Mouse (Mus musculus) layer of hippocampus, adult 8-10 months (tissue): ENCODE data around the gene Usp47. TPM values are rescaled to one million over a fixed set of nuclear protein-coding genes. Genes with fewer than 3 reads are reported as not detected.
A peak's percentile ranks its signal among the peaks of the same experiment; 100 is the strongest.
"Not testable (repeated sequence)": the region's sequence is repeated elsewhere in the genome, so short reads cannot be mapped to it uniquely, and the experiment has no call there.

Experiments used
- DNase-seq, 2 experiments: peaks; one replicate each; pipeline ENCODE4 v3.0.0; 2022; ENCODE audit warnings: low spot score in 2 of 2
- total RNA-seq, 4 experiments: library from RNA; stranded (reverse); gene quantifications; 2 replicates each; pipeline ENCODE4 v1.2.4; 2022

The Usp47 gene
- total RNA-seq, 4 experiments from 2014 or later = 63.3 to 69.2 (median 66.6) TPM

- no peak for DNase-seq
Observed at GRCm38 (mm10) chr7:112036636-112037035, 13.3 kb downstream of the Usp47 start.

GRCm38 (mm10) chr7:112040271-112040670 is 17.0 kb downstream of the Usp47 start:
- no peak for DNase-seq

- no peak for DNase-seq
Observed at GRCm38 (mm10) chr7:112042758-112043157, 19.5 kb downstream of the Usp47 start.

GRCm38 (mm10) chr7:112045249-112045648 is 21.9 kb downstream of the Usp47 start:
- no peak for DNase-seq

- DNase-seq = no peak
Observed at GRCm38 (mm10) chr7:112045794-112046388, 22.6 kb downstream of the Usp47 start.

- DNase-seq = no peak
Observed at GRCm38 (mm10) chr7:112048643-112049042, 25.3 kb downstream of the Usp47 start.

- DNase-seq = no peak
Observed at GRCm38 (mm10) chr7:112053667-112054066, 30.4 kb downstream of the Usp47 start.

GRCm38 (mm10) chr7:112055901-112056625 is 32.8 kb downstream of the Usp47 start:
- DNase-seq = no peak

GRCm38 (mm10) chr7:112074868-112075267 is 51.6 kb downstream of the Usp47 start:
- DNase-seq = no peak

- DNase-seq = no peak
Observed at GRCm38 (mm10) chr7:112082636-112083035, 59.3 kb downstream of the Usp47 start.

- DNase-seq = no peak
Observed at GRCm38 (mm10) chr7:112084222-112084621, 60.9 kb downstream of the Usp47 start.

- peak; percentile 72 to 86 for DNase-seq
Observed at GRCm38 (mm10) chr7:112085062-112085461, 61.8 kb downstream of the Usp47 start.

- DNase-seq = no peak
Observed at GRCm38 (mm10) chr7:112086186-112086585, 62.9 kb downstream of the Usp47 start.

GRCm38 (mm10) chr7:112094923-112095322 is 71.6 kb downstream of the Usp47 start:
- not testable (repeated sequence) for DNase-seq

- no peak for DNase-seq
Observed at GRCm38 (mm10) chr7:112100887-112101286, 77.6 kb downstream of the Usp47 start.

GRCm38 (mm10) chr7:112102933-112103332 is 79.6 kb downstream of the Usp47 start:
- no peak for DNase-seq

GRCm38 (mm10) chr7:112103816-112104215 is 80.5 kb downstream of the Usp47 start:
- DNase-seq = no peak

GRCm38 (mm10) chr7:112108757-112109156 is 85.5 kb downstream of the Usp47 start:
- no peak for DNase-seq

- no peak for DNase-seq
Observed at GRCm38 (mm10) chr7:112110638-112111372, 87.5 kb downstream of the Usp47 start.

- no peak for DNase-seq
Observed at GRCm38 (mm10) chr7:112117501-112117900, 94.2 kb downstream of the Usp47 start.

- DNase-seq = no peak
Observed at GRCm38 (mm10) chr7:112118086-112118485, 94.8 kb downstream of the Usp47 start.

GRCm38 (mm10) chr7:112119248-112119647 is 95.9 kb downstream of the Usp47 start:
- DNase-seq = no peak
